Mouse (Mus musculus) limb, embryonic 14.5 days (tissue): Measurements from ENCODE around the gene Gcnt2. TPM values are rescaled to one million over a fixed set of nuclear protein-coding genes. Genes with fewer than 3 reads are reported as not detected.

Experiments used
- ATAC-seq: fragments of 200-750 bp; cut with Nextera tagmentation; 2 replicates; pipeline ENCODE4 v1.8.0; 2017; ENCODE audit warnings: low read depth, moderate number of reproducible peaks, moderate TSS enrichment; ENCODE audit not compliant: low FRiP score
- DNase-seq: peaks from one replicate; pipeline ENCODE4 v3.0.0-alpha.2; 2015; ENCODE audit warnings: low spot score
- H3K27ac ChIP-seq: fragments of 300-500 bp; sonication (generic); replicated peaks from 2 replicates; pipeline ENCODE4 v1.5.1; 2014; ENCODE audit warnings: low read depth, mild to moderate bottlenecking, low read length, moderate library complexity, mixed read lengths
- H3K27me3 ChIP-seq: fragments of 300-500 bp; sonication (generic); 2 replicates; pipeline ENCODE4 v1.6.1; 2014; ENCODE audit warnings: low read length, mixed read lengths; ENCODE audit not compliant: control insufficient read depth, insufficient read depth
- H3K36me3 ChIP-seq: fragments of 300-500 bp; sonication (generic); 2 replicates; pipeline ENCODE4 v1.6.1; 2014; ENCODE audit warnings: mild to moderate bottlenecking, low read length, moderate library complexity, mixed read lengths; ENCODE audit not compliant: control insufficient read depth, insufficient read depth
- H3K4me1 ChIP-seq: fragments of 300-500 bp; sonication (generic); 2 replicates; pipeline ENCODE4 v1.6.1; 2014; ENCODE audit warnings: antibody characterized with exemption, low read length, mixed read lengths; ENCODE audit not compliant: control insufficient read depth, insufficient read depth
- H3K4me2 ChIP-seq: fragments of 300-500 bp; sonication (generic); replicated peaks from 2 replicates; pipeline ENCODE4 v1.6.1; 2014; ENCODE audit warnings: low read depth, mild to moderate bottlenecking, low read length, moderate library complexity; ENCODE audit not compliant: severe bottlenecking
- H3K4me3 ChIP-seq: fragments of 300-500 bp; sonication (generic); replicated peaks from 2 replicates; pipeline ENCODE4 v1.5.1; 2014; ENCODE audit warnings: low read length
- H3K9ac ChIP-seq: fragments of 300-500 bp; sonication (generic); 2 replicates; pipeline ENCODE4 v1.6.1; 2014; ENCODE audit warnings: mild to moderate bottlenecking, low read depth, low read length, moderate library complexity; ENCODE audit not compliant: severe bottlenecking
- H3K9me3 ChIP-seq: fragments of 300-500 bp; sonication (generic); 2 replicates; pipeline ENCODE4 v1.6.1; 2016; ENCODE audit warnings: low read length; ENCODE audit not compliant: control insufficient read depth
- POLR2A ChIP-seq: fragments of 200-500 bp; IDR thresholded peaks from 2 replicates; pipeline ENCODE4 v1.8.0; 2012; ENCODE audit warnings: inconsistent platforms, mild to moderate bottlenecking, moderate library complexity, borderline replicate concordance; ENCODE audit not compliant: insufficient read depth, insufficient read length; ENCODE audit errors: extremely low read depth
- WGBS: fragments of 180-500 bp; shearing (Covaris S2); extraction: QIAGEN DNeasy Blood & Tissue Kit; methylation state at CpG from one replicate; pipeline ENCODE4 v1.1.7; 2014; 5-methylcytosine and 5-hydroxymethylcytosine counted together
- polyA plus RNA-seq, 2 experiments: library from polyadenylated mRNA; depleted of rRNA in 1 of 2; stranded (reverse) in 1 of 2; unstranded in 1 of 2; fragments of >200 nt; fragmentation: Nextera tagmentation in 1 of 2; extraction: Ambion mirVana in 1 of 2; gene quantifications; 2 replicates each; pipeline versions ENCODE4 v1.2.1 to v1.2.3; 2012 to 2014

Gcnt2 gene
- polyA plus RNA-seq, 2 experiments = 1.7 to 2.5 TPM

GRCm38 (mm10) chr13:40953231-40953630, 93.7 kb downstream of the Gcnt2 start:
- ATAC-seq = no peak

GRCm38 (mm10) chr13:40955773-40956172, 96.2 kb downstream of the Gcnt2 start:
- H3K4me2 ChIP-seq = no peak overlapping the region
- no peak overlapping the region for H3K27ac ChIP-seq
- WGBS = 78% methylated on average over 7 of the region's 7 CpGs
- no peaks in the 10 kb centered on the region for H3K9me3 ChIP-seq
- H3K4me1 ChIP-seq = no peaks in the 10 kb centered on the region
- no peak overlapping the region for H3K9ac ChIP-seq
- ATAC-seq (no peak), DNase-seq (no peak)
- no peaks in the 10 kb centered on the region for H3K36me3 ChIP-seq
- H3K4me3 ChIP-seq = no peak overlapping the region
- no peak for TF ChIP-seq POLR2A
- H3K27me3 ChIP-seq = no peaks in the 10 kb centered on the region

More at GRCm38 (mm10) chr13:40953231-40953630, 93.7 kb downstream of the Gcnt2 start:
- H3K27ac ChIP-seq = no peak overlapping the region
- no peak for DNase-seq
- WGBS = 73% methylated on average over 6 of the region's 6 CpGs
- no peaks in the 10 kb centered on the region for H3K27me3 ChIP-seq
- no peaks in the 10 kb centered on the region for H3K4me1 ChIP-seq
- no peak overlapping the region for H3K4me3 ChIP-seq
- H3K9me3 ChIP-seq = no peaks in the 10 kb centered on the region
- H3K9ac ChIP-seq = no peak overlapping the region
- no peaks in the 10 kb centered on the region for H3K36me3 ChIP-seq
- no peak for TF ChIP-seq POLR2A
- no peak overlapping the region for H3K4me2 ChIP-seq

DNA sequence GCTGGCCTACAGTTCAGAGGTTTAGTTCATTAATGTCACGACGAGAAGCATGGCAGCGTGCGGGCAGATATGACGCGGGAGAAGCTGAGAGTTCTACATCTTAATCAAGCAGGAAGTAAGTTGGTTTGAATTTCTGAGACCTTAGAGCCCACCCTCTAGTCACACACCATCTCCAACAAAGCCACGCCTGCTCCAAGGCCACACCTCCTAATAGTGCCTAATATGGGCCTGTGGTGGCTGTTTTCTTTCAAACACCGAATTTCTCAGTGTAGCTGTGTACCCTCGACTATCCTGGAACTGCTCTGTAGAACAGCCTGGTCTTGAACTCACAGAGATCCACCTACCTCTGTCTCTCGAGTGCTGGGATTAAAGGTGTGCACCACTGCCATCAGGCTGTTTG, 108.1 kb downstream of the Gcnt2 start:
- no peak for ATAC-seq

GRCm38 (mm10) chr13:40968564-40968963, 109.0 kb downstream of the Gcnt2 start:
- H3K4me1 ChIP-seq = no peaks in the 10 kb centered on the region
- no peak overlapping the region for H3K4me3 ChIP-seq
- 76% methylated on average over 5 of the region's 5 CpGs for whole genome bisulfite sequencing
- H3K4me2 ChIP-seq = no peak overlapping the region
- no peak for TF ChIP-seq POLR2A
- no peak overlapping the region for H3K27ac ChIP-seq
- H3K27me3 ChIP-seq = no peaks in the 10 kb centered on the region
- ATAC-seq = no peak
- H3K36me3 ChIP-seq = no peaks in the 10 kb centered on the region
- DNase-seq = no peak
- H3K9ac ChIP-seq = no peak overlapping the region
- no peaks in the 10 kb centered on the region for H3K9me3 ChIP-seq

More for the DNA sequence above, 108.1 kb downstream of the Gcnt2 start:
- no peak for DNase-seq
- no peaks in the 10 kb centered on the region for H3K36me3 ChIP-seq
- TF ChIP-seq POLR2A = no peak
- H3K4me2 ChIP-seq = no peak overlapping the region
- H3K4me1 ChIP-seq = no peaks in the 10 kb centered on the region
- WGBS = 89% methylated on average over 10 of the region's 10 CpGs
- no peak overlapping the region for H3K4me3 ChIP-seq
- no peaks in the 10 kb centered on the region for H3K27me3 ChIP-seq
- no peaks in the 10 kb centered on the region for H3K9me3 ChIP-seq
- H3K9ac ChIP-seq = no peak overlapping the region
- no peak overlapping the region for H3K27ac ChIP-seq

GRCm38 (mm10) chr13:40969761-40970390, 110.3 kb downstream of the Gcnt2 start:
- Histone ChIP-seq H3K4me3 (no peak overlapping the region), H3K27me3 (no peaks in the 10 kb centered on the region), H3K4me1 (no peaks in the 10 kb centered on the region), H3K36me3 (no peaks in the 10 kb centered on the region), H3K9me3 (no peaks in the 10 kb centered on the region), H3K9ac (no peak overlapping the region), H3K4me2 (no peak overlapping the region), H3K27ac (no peak overlapping the region)
- ATAC-seq (no peak), DNase-seq (no peak)
- WGBS = 87% methylated on average over 4 of the region's 4 CpGs
- TF ChIP-seq POLR2A = no peak

DNA sequence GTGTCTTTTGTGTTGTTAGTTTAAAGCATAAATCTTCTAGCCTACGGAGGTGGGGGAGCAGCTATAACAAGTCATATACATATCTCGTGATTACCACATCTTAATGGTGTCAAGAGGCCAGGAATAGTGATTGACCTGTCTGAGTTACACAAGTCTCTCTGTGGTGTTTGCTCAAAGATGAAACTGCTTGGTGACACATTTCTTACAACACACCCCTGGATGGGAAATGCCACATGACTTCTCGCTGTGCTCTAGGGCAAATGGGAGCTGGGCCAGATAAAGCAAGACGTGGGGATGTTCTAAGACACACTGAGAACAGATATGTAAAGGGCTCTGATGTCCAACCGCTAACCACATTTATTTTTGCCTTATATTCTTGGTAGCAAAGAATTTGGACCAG, 111.7 kb downstream of the Gcnt2 start:
- WGBS = 86% methylated on average over 5 of the region's 5 CpGs
- Histone ChIP-seq H3K36me3 (no peaks in the 10 kb centered on the region), H3K4me3 (no peak overlapping the region), H3K27me3 (no peaks in the 10 kb centered on the region), H3K9ac (no peak overlapping the region), H3K27ac (no peak overlapping the region), H3K4me2 (no peak overlapping the region), H3K4me1 (no peaks in the 10 kb centered on the region), H3K9me3 (no peaks in the 10 kb centered on the region)
- no peak for TF ChIP-seq POLR2A
- no peak for ATAC-seq
- no peak for DNase-seq
